Mouse (Mus musculus) heart, embryonic 14.5 days (tissue): Measurements from ENCODE around the gene Ing3. TPM values are rescaled to one million over a fixed set of nuclear protein-coding genes. Genes with fewer than 3 reads are reported as not detected.

ENCODE experiments used
- ATAC-seq: fragments of 200-750 bp; cut with Nextera tagmentation; 2 replicates; pipeline ENCODE4 v1.8.0; 2017; ENCODE audit warnings: low read depth, moderate TSS enrichment; ENCODE audit not compliant: insufficient number of reproducible peaks, insufficient read depth, low FRiP score
- H3K27ac ChIP-seq, 2 experiments: fragments of 200-500 bp in 1 of 2; fragments of 300-500 bp in 1 of 2; sonication (generic) in 1 of 2; replicated peaks in 1 of 2; 2 replicates each; pipeline ENCODE4 v1.5.1; 2012 to 2014; ENCODE audit warnings: low read depth in 2 of 2, low read length in 2 of 2, control low read depth in 1 of 2, mild to moderate bottlenecking in 1 of 2, mixed read lengths in 1 of 2; ENCODE audit not compliant: control insufficient read depth in 1 of 2, insufficient read depth in 1 of 2
- H3K27me3 ChIP-seq: fragments of 300-500 bp; sonication (generic); 2 replicates; pipeline ENCODE4 v1.6.1; 2014; ENCODE audit warnings: mild to moderate bottlenecking, low read length, control low read depth; ENCODE audit not compliant: control insufficient read depth, insufficient read depth
- H3K36me3 ChIP-seq: fragments of 300-500 bp; sonication (generic); 2 replicates; pipeline ENCODE4 v1.6.1; 2014; ENCODE audit warnings: mild to moderate bottlenecking, control low read depth, low read length, mixed read lengths; ENCODE audit not compliant: control insufficient read depth, insufficient read depth
- H3K4me1 ChIP-seq, 2 experiments: fragments of 200-500 bp in 1 of 2; fragments of 300-500 bp in 1 of 2; sonication (generic) in 1 of 2; 2 replicates each; pipeline ENCODE4 v1.6.1; 2012 to 2014; ENCODE audit warnings: low read length in 2 of 2, control low read depth in 1 of 2, mixed read lengths in 1 of 2; ENCODE audit not compliant: control insufficient read depth in 2 of 2, insufficient read depth in 2 of 2
- H3K4me2 ChIP-seq: fragments of 300-500 bp; sonication (generic); 2 replicates; pipeline ENCODE4 v1.6.1; 2014; ENCODE audit warnings: mild to moderate bottlenecking, low read length
- H3K4me3 ChIP-seq, 2 experiments: fragments of 200-500 bp in 1 of 2; fragments of 300-500 bp in 1 of 2; sonication (generic) in 1 of 2; 2 replicates each; pipeline ENCODE4 v1.5.1; 2012 to 2014; ENCODE audit warnings: low read length in 2 of 2, mild to moderate bottlenecking in 2 of 2, control low read depth in 1 of 2, low read depth in 1 of 2, moderate library complexity in 1 of 2; ENCODE audit not compliant: control insufficient read depth in 1 of 2, insufficient read depth in 1 of 2
- H3K9ac ChIP-seq: fragments of 300-500 bp; sonication (generic); 2 replicates; pipeline ENCODE4 v1.6.1; 2014; ENCODE audit warnings: mild to moderate bottlenecking, low read length
- H3K9me3 ChIP-seq: fragments of 300-500 bp; sonication (generic); 2 replicates; pipeline ENCODE4 v1.6.1; 2016; ENCODE audit warnings: low read length, control low read depth; ENCODE audit not compliant: control insufficient read depth
- WGBS: fragments of 180-500 bp; shearing (Covaris S2); extraction: QIAGEN DNeasy Blood & Tissue Kit; methylation state at CpG from one replicate; pipeline ENCODE4 v1.1.7; 2014; 5-methylcytosine and 5-hydroxymethylcytosine counted together
- polyA plus RNA-seq: library from polyadenylated mRNA; unstranded; fragments of >200 nt; fragmentation: Nextera tagmentation; extraction: Ambion mirVana; gene quantifications from 2 replicates; pipeline ENCODE4 v1.2.1, GENCODE M21; 2014

The Ing3 gene
- polyA plus RNA-seq, 1 experiment from 2014 or later = 31.9 TPM

DNA sequence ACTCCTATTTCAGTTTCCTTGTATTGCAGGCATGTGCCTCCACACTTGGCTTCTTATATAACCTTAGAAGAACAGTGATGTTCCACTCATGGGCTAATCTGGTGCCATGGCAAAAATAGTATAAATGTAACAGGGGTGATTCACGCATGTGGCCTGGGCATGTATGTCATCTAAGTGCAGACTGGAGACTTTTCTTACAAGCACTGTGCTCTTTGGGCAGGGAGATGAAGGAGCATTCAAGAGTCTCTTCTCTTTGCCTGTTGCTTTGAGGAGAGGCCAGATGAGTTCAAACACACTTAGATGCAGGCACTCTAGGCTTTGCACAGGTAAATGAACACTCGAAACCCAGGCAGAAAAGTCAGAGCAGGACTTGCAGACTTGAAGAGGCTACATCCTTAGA, 74.8 kb downstream of the Ing3 start:
- WGBS = 93% methylated on average over 2 of the region's 2 CpGs
- no peak overlapping the region for H3K27ac ChIP-seq
- H3K4me1 ChIP-seq = peaks cover 5 to 13% of the 10 kb centered on the region in 2 experiments; a peak in 3 of 4 replicates
- H3K9me3 ChIP-seq = no peaks in the 10 kb centered on the region
- H3K36me3 ChIP-seq = no peaks in the 10 kb centered on the region
- no peaks in the 10 kb centered on the region for H3K27me3 ChIP-seq
- ATAC-seq = no peak
- H3K4me2 ChIP-seq = no peak overlapping the region
- no peak overlapping the region for H3K9ac ChIP-seq
- no peak overlapping the region for H3K4me3 ChIP-seq

Other genes with a start within 250 kb of the Ing3 start
- gene Tspan12, start 97.1 kb upstream of the Ing3 start, polyA plus RNA-seq = 78.2 and 84.0 TPM in 2 replicates
- 5.5 and 6.9 TPM in 2 replicates for gene Cped1, start 36.3 kb downstream of the Ing3 start, polyA plus RNA-seq